Mouse (Mus musculus) liver, postnatal 0 days (tissue): ENCODE measurements around the gene Ubqln4. TPM values are rescaled to one million over a fixed set of nuclear protein-coding genes. Genes with fewer than 3 reads are reported as not detected.
A peak's percentile ranks its signal among the peaks of the same experiment; 100 is the strongest.

Experiments used
- ATAC-seq: fragments of 200-750 bp; cut with Nextera tagmentation; 2 replicates; pipeline ENCODE4 v1.8.0; 2017; ENCODE audit warnings: mild to moderate bottlenecking, moderate library complexity
- DNase-seq: peaks from one replicate; pipeline ENCODE4 v3.0.0-alpha.2; 2016
- H3K27ac ChIP-seq: fragments of 300-500 bp; sonication (generic); 2 replicates; pipeline ENCODE4 v1.5.1; 2014; ENCODE audit warnings: antibody characterized with exemption, moderate library complexity, mild to moderate bottlenecking, low read depth
- H3K27me3 ChIP-seq: fragments of 300-500 bp; sonication (generic); 2 replicates; pipeline ENCODE4 v1.6.1; 2014; ENCODE audit warnings: low read length, control low read depth, mixed read lengths; ENCODE audit not compliant: insufficient read depth
- H3K36me3 ChIP-seq: fragments of 300-500 bp; sonication (generic); replicated peaks from 2 replicates; pipeline ENCODE4 v1.6.1; 2014; ENCODE audit warnings: mild to moderate bottlenecking, control low read depth, low read length, moderate library complexity, mixed read lengths; ENCODE audit not compliant: insufficient read depth
- H3K4me1 ChIP-seq: fragments of 300-500 bp; sonication (generic); 2 replicates; pipeline ENCODE4 v1.6.1; 2014; ENCODE audit warnings: antibody characterized with exemption, mild to moderate bottlenecking, control low read depth; ENCODE audit not compliant: insufficient read depth
- H3K4me2 ChIP-seq: fragments of 300-500 bp; sonication (generic); 2 replicates; pipeline ENCODE4 v1.6.1; 2014; ENCODE audit warnings: low read depth, mild to moderate bottlenecking, low read length, moderate library complexity, mixed read lengths
- H3K4me3 ChIP-seq: fragments of 300-500 bp; sonication (generic); 2 replicates; pipeline ENCODE4 v1.5.1; 2014; ENCODE audit warnings: low read depth, low read length
- H3K9ac ChIP-seq: fragments of 300-500 bp; sonication (generic); replicated peaks from 2 replicates; pipeline ENCODE4 v1.6.1; 2014; ENCODE audit warnings: mild to moderate bottlenecking, moderate library complexity
- H3K9me3 ChIP-seq: fragments of 300-500 bp; sonication (generic); 2 replicates; pipeline ENCODE4 v1.6.1; 2016; ENCODE audit warnings: mild to moderate bottlenecking, control low read depth, low read length, mixed read lengths
- CTCF ChIP-seq: sonication (generic); IDR thresholded peaks from 2 replicates; pipeline ENCODE4 v1.5.1; 2016; ENCODE audit warnings: antibody characterized with exemption, low read depth
- EP300 ChIP-seq: IDR thresholded peaks from 2 replicates; pipeline ENCODE4 v1.6.1; 2016; ENCODE audit warnings: antibody characterized with exemption, low read depth, mild to moderate bottlenecking
- WGBS: fragments of 180-500 bp; shearing (Covaris S2); extraction: QIAGEN DNeasy Blood & Tissue Kit; methylation state at CpG from one replicate; pipeline ENCODE4 v1.1.7; 2014; ENCODE audit not compliant: insufficient replicate concordance; 5-methylcytosine and 5-hydroxymethylcytosine counted together
- polyA plus RNA-seq: library from polyadenylated mRNA; unstranded; fragments of >200 nt; fragmentation: Nextera tagmentation; extraction: Ambion mirVana; gene quantifications from 2 replicates; pipeline ENCODE4 v1.2.1, GENCODE M21; 2015

Ubqln4 gene
- polyA plus RNA-seq, 1 experiment from 2014 or later: 12.5 TPM

- TF ChIP-seq CTCF (no peak), EP300 (no peak)
- WGBS: 62% methylated on average over 7 of the region's 7 CpGs
- Histone ChIP-seq H3K4me3 (no peak overlapping the region), H3K4me2 (no peak overlapping the region), H3K9ac (no peak overlapping the region), H3K27ac (no peak overlapping the region), H3K27me3 (peaks cover 9% of the 10 kb centered on the region; the same call in 1 of the 2 replicates), H3K4me1 (peaks cover 19% of the 10 kb centered on the region), H3K9me3 (no peaks in the 10 kb centered on the region), H3K36me3 (no peaks in the 10 kb centered on the region)
- no peak for DNase-seq
- no peak for ATAC-seq
Observed at GRCm38 (mm10) chr3:88529204-88530000, 24.2 kb upstream of the Ubqln4 start.

GRCm38 (mm10) chr3:88530082-88530864, 23.3 kb upstream of the Ubqln4 start:
- Histone ChIP-seq H3K27me3 (peaks cover 9% of the 10 kb centered on the region; the same call in 1 of the 2 replicates), H3K9ac (peak overlapping the region; percentile 81; the same call in 1 of the 2 replicates), H3K36me3 (no peaks in the 10 kb centered on the region), H3K9me3 (no peaks in the 10 kb centered on the region), H3K4me1 (peaks cover 19% of the 10 kb centered on the region), H3K4me3 (no peak overlapping the region), H3K4me2 (peak overlapping the region; percentile 99), H3K27ac (no peak overlapping the region)
- no peak for TF ChIP-seq CTCF
- TF ChIP-seq EP300: no peak
- ATAC-seq (no peak), DNase-seq (no peak)
- WGBS: 49% methylated on average over 11 of the region's 11 CpGs

- H3K4me3 ChIP-seq: peak overlapping the region; percentile 78
- under 1% methylated on average over 57 of the region's 63 CpGs for WGBS
- H3K4me1 ChIP-seq: peaks cover 29% of the 10 kb centered on the region
- peak overlapping the region; percentile 81 for H3K9ac ChIP-seq
- peak overlapping the region; percentile 99 for H3K4me2 ChIP-seq
- peaks cover 9% of the 10 kb centered on the region; the same call in 1 of the 2 replicates for H3K27me3 ChIP-seq
- peak overlapping the region; percentile 53 for H3K27ac ChIP-seq
- no peak for TF ChIP-seq EP300
- TF ChIP-seq CTCF: no peak
- H3K9me3 ChIP-seq: no peaks in the 10 kb centered on the region
- no peaks in the 10 kb centered on the region for H3K36me3 ChIP-seq
- peak; percentile 86 for DNase-seq
- peak; percentile 74 for ATAC-seq
Observed at GRCm38 (mm10) chr3:88531348-88532298, 21.9 kb upstream of the Ubqln4 start.

GRCm38 (mm10) chr3:88532299-88532674, 21.3 kb upstream of the Ubqln4 start, which contains the start of gene Mex3a:
Mex3a (plus strand) TSS chr3:88532395.
- no peak for DNase-seq
- Histone ChIP-seq H3K4me3 (peak within 1 kb of the TSS; percentile 78), H3K4me2 (peak within 1 kb of the TSS; percentile 99), H3K27ac (peak within 1 kb of the TSS; percentile 53), H3K4me1 (peaks cover 31% of the 10 kb centered on the region), H3K36me3 (no peaks in the 10 kb centered on the region), H3K27me3 (peaks cover 9% of the 10 kb centered on the region; the same call in 1 of the 2 replicates), H3K9ac (peak within 1 kb of the TSS; percentile 81), H3K9me3 (no peaks in the 10 kb centered on the region)
- ATAC-seq: no peak
- 0% methylated on average over 5 of the region's 31 CpGs for WGBS
- no peak for TF ChIP-seq CTCF
- no peak for TF ChIP-seq EP300

GRCm38 (mm10) chr3:88532689-88533511, 20.7 kb upstream of the Ubqln4 start:
- Histone ChIP-seq H3K27me3 (peaks cover 9% of the 10 kb centered on the region; the same call in 1 of the 2 replicates), H3K36me3 (no peaks in the 10 kb centered on the region), H3K9ac (peak overlapping the region; percentile 81), H3K27ac (no peak overlapping the region), H3K4me2 (peak overlapping the region; percentile 99), H3K4me1 (peaks cover 26% of the 10 kb centered on the region), H3K9me3 (no peaks in the 10 kb centered on the region), H3K4me3 (peak overlapping the region; percentile 78)
- DNase-seq: no peak
- WGBS: 4% methylated on average over 36 of the region's 40 CpGs
- TF ChIP-seq EP300: no peak
- no peak for TF ChIP-seq CTCF
- ATAC-seq: no peak
